Mouse (Mus musculus): ENCODE measurements around the gene Ncoa1. TPM values are rescaled to one million over a fixed set of nuclear protein-coding genes. Genes with fewer than 3 reads are reported as not detected.
"Not testable (repeated sequence)": the region's sequence is repeated elsewhere in the genome, so short reads cannot be mapped to it uniquely, and the experiment has no call there.

The Ncoa1 gene
- total and polyA plus RNA-seq, 3 experiments = 4.1 to 55.7 (median 12.6) TPM

- TF ChIP-seq GATA1 (IDR thresholded peaks at IDR 0.05; ENCODE audit: borderline replicate concordance, low read length) = no peak
- TF ChIP-seq GATA2 (IDR thresholded peaks at IDR 0.05; ENCODE audit: borderline replicate concordance, low read depth, low read length) = no peak
- no peak for TF ChIP-seq POLR2AphosphoS5 (IDR thresholded peaks at IDR 0.05; ENCODE audit: insufficient replicate concordance, low read depth, low read length)
- no peak for TF ChIP-seq TAL1 (conservative IDR thresholded peaks at IDR 0.05; ENCODE audit: low read depth, low read length)
- TF ChIP-seq CTCF (IDR thresholded peaks at IDR 0.05; ENCODE audit: low read depth, low read length) = no peak
- no peaks in the 10 kb centered on the region for H3K36me3 ChIP-seq (replicated peaks)
- H3K9me3 ChIP-seq (replicated peaks) = no peaks in the 10 kb centered on the region
- no peak for ATAC-seq (ENCODE audit: extremely low read depth, insufficient number of reproducible peaks, low FRiP score, poor library complexity, severe bottlenecking)
- no peak overlapping the region for H3K4me3 ChIP-seq (ENCODE audit: low read depth, low read length)
- peaks cover 3% of the 10 kb centered on the region; the same call in 1 of the 2 replicates for H3K4me1 ChIP-seq (ENCODE audit: insufficient read depth, low read depth, low read length)
- H3K27me3 ChIP-seq (ENCODE audit: insufficient read depth, low read length) = no peaks in the 10 kb centered on the region; the same call in 1 of the 2 replicates
- no peak for DNase-seq (ENCODE audit: low spot score)
Measured at GRCm38 (mm10) chr12:4379298-4379957, 97.6 kb downstream of the Ncoa1 start.

DNA sequence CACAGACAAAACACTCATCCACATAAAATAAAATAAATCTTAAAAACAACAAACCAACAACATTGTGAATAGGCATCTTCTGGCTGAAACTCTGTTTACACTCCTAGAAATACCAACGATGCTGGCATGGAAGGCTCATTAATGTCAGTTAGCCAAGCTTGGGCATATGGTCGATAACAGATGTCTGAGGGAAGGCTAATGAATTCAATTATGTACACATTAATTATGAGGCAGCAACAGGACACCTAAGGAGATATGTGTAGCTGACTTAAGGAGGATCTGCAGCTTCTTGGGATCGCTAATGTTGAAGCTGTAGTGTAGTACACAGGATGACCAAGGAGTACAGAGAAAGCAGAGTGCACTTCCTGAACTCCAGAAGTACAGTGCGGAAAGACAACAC lies 100.5 kb downstream of the Ncoa1 start:
- TF ChIP-seq TAL1 (conservative IDR thresholded peaks at IDR 0.05; ENCODE audit: low read depth, low read length) (no peak), GATA2 (IDR thresholded peaks at IDR 0.05; ENCODE audit: borderline replicate concordance, low read depth, low read length) (no peak), GATA1 (IDR thresholded peaks at IDR 0.05; ENCODE audit: borderline replicate concordance, low read length) (no peak), CTCF (IDR thresholded peaks at IDR 0.05; ENCODE audit: low read depth, low read length) (no peak), POLR2AphosphoS5 (IDR thresholded peaks at IDR 0.05; ENCODE audit: insufficient replicate concordance, low read depth, low read length) (no peak)
- no peaks in the 10 kb centered on the region; the same call in 1 of the 2 replicates for H3K27me3 ChIP-seq (ENCODE audit: insufficient read depth, low read length)
- ATAC-seq (ENCODE audit: extremely low read depth, insufficient number of reproducible peaks, low FRiP score, poor library complexity, severe bottlenecking) = no peak
- H3K4me3 ChIP-seq (ENCODE audit: low read depth, low read length) = no peak overlapping the region
- no peak for DNase-seq (ENCODE audit: low spot score)
- no peaks in the 10 kb centered on the region for H3K9me3 ChIP-seq (replicated peaks)
- no peaks in the 10 kb centered on the region for H3K36me3 ChIP-seq (replicated peaks)
- peaks cover 7% of the 10 kb centered on the region; the same call in 1 of the 2 replicates for H3K4me1 ChIP-seq (ENCODE audit: insufficient read depth, low read depth, low read length)

- no peak overlapping the region for H3K4me3 ChIP-seq (ENCODE audit: low read depth, low read length)
Measured at GRCm38 (mm10) chr12:4374816-4375493, 102.0 kb downstream of the Ncoa1 start.

DNA sequence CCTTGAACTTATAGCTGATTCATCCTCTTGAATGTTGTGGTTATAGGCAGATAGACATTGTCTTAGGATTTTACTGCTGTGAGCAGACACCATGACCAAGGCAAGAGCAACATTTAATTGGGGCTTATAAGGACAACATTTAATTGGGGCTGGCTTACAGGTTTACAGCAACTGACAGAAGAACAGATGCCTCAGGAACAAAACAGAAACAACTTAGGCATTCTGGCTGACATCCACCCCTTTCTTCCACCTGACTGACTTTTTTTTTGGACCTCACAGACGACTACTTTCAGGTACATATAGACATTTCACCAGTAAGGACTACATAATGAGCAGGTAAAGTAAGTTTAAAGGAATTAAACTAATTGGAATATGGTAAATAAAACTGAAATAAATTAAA lies 105.6 kb downstream of the Ncoa1 start:
- Histone ChIP-seq H3K9me3 (replicated peaks) (no peaks in the 10 kb centered on the region), H3K27me3 (ENCODE audit: insufficient read depth, low read length) (no peaks in the 10 kb centered on the region), H3K4me3 (ENCODE audit: low read depth, low read length) (no peak overlapping the region), H3K4me1 (ENCODE audit: insufficient read depth, low read depth, low read length) (0 out of 2 replicates have a peak, but pooled peaks cover 4% of the 10 kb centered on the region), H3K36me3 (replicated peaks) (no peaks in the 10 kb centered on the region)
- DNase-seq (ENCODE audit: low spot score) (no peak), ATAC-seq (ENCODE audit: extremely low read depth, insufficient number of reproducible peaks, low FRiP score, poor library complexity, severe bottlenecking) (no peak)
- TF ChIP-seq GATA2 (IDR thresholded peaks at IDR 0.05; ENCODE audit: borderline replicate concordance, low read depth, low read length) = no peak
- TF ChIP-seq GATA1 (IDR thresholded peaks at IDR 0.05; ENCODE audit: borderline replicate concordance, low read length) = no peak
- no peak for TF ChIP-seq CTCF (IDR thresholded peaks at IDR 0.05; ENCODE audit: low read depth, low read length)
- TF ChIP-seq POLR2AphosphoS5 (IDR thresholded peaks at IDR 0.05; ENCODE audit: insufficient replicate concordance, low read depth, low read length) = no peak
- TF ChIP-seq TAL1 (conservative IDR thresholded peaks at IDR 0.05; ENCODE audit: low read depth, low read length) = no peak

More at GRCm38 (mm10) chr12:4374816-4375493, 102.0 kb downstream of the Ncoa1 start:
- DNase-seq (ENCODE audit: low spot score) (no peak), ATAC-seq (ENCODE audit: extremely low read depth, insufficient number of reproducible peaks, low FRiP score, poor library complexity, severe bottlenecking) (no peak)
- Histone ChIP-seq H3K9me3 (replicated peaks) (no peaks in the 10 kb centered on the region), H3K4me1 (ENCODE audit: insufficient read depth, low read depth, low read length) (peaks cover 7% of the 10 kb centered on the region; the same call in 1 of the 2 replicates), H3K27me3 (ENCODE audit: insufficient read depth, low read length) (no peaks in the 10 kb centered on the region; the same call in 1 of the 2 replicates), H3K36me3 (replicated peaks) (no peaks in the 10 kb centered on the region)
- TF ChIP-seq POLR2AphosphoS5 (IDR thresholded peaks at IDR 0.05; ENCODE audit: insufficient replicate concordance, low read depth, low read length) (no peak), GATA2 (IDR thresholded peaks at IDR 0.05; ENCODE audit: borderline replicate concordance, low read depth, low read length) (no peak), GATA1 (IDR thresholded peaks at IDR 0.05; ENCODE audit: borderline replicate concordance, low read length) (no peak)

- no peaks in the 10 kb centered on the region for H3K27me3 ChIP-seq (ENCODE audit: insufficient read depth, low read length)
- DNase-seq (ENCODE audit: low spot score) = no peak
- TF ChIP-seq CTCF (IDR thresholded peaks at IDR 0.05; ENCODE audit: low read depth, low read length) (no peak), TAL1 (conservative IDR thresholded peaks at IDR 0.05; ENCODE audit: low read depth, low read length) (no peak), GATA1 (IDR thresholded peaks at IDR 0.05; ENCODE audit: borderline replicate concordance, low read length) (no peak), POLR2AphosphoS5 (IDR thresholded peaks at IDR 0.05; ENCODE audit: insufficient replicate concordance, low read depth, low read length) (no peak), GATA2 (IDR thresholded peaks at IDR 0.05; ENCODE audit: borderline replicate concordance, low read depth, low read length) (no peak)
- no peaks in the 10 kb centered on the region for H3K9me3 ChIP-seq (replicated peaks)
- no peaks in the 10 kb centered on the region for H3K36me3 ChIP-seq (replicated peaks)
- H3K4me3 ChIP-seq (ENCODE audit: low read depth, low read length) = no peak overlapping the region
- no peak for ATAC-seq (ENCODE audit: extremely low read depth, insufficient number of reproducible peaks, low FRiP score, poor library complexity, severe bottlenecking)
- 0 out of 2 replicates have a peak, but pooled peaks cover 3% of the 10 kb centered on the region for H3K4me1 ChIP-seq (ENCODE audit: insufficient read depth, low read depth, low read length)
Measured at GRCm38 (mm10) chr12:4365951-4366350, 111.0 kb downstream of the Ncoa1 start.

DNA sequence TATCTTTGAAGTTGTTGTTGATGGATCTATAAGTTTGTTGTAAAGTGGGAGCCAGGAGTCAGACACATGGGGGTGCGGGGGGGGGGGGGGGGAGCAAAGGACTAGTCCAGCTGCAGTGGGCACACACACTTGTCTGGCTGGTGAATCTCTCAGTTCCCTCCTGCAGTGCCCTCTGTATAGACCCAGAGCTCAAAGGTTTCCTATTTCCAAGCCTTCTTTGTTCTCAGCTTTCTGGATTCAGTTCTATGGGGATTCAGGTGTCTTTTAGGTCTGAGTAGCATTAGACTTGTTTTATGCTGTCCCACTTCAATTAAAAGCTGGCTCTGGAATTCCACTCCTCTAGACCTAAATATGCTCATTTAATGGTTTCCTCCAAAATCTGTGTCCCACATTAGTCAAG lies 117.5 kb downstream of the Ncoa1 start:
- no peaks in the 10 kb centered on the region for H3K27me3 ChIP-seq (ENCODE audit: insufficient read depth, low read length)
- TF ChIP-seq GATA2 (IDR thresholded peaks at IDR 0.05; ENCODE audit: borderline replicate concordance, low read depth, low read length) = no peak
- no peak for TF ChIP-seq GATA1 (IDR thresholded peaks at IDR 0.05; ENCODE audit: borderline replicate concordance, low read length)
- TF ChIP-seq CTCF (IDR thresholded peaks at IDR 0.05; ENCODE audit: low read depth, low read length) = no peak
- TF ChIP-seq TAL1 (conservative IDR thresholded peaks at IDR 0.05; ENCODE audit: low read depth, low read length) = no peak
- TF ChIP-seq POLR2AphosphoS5 (IDR thresholded peaks at IDR 0.05; ENCODE audit: insufficient replicate concordance, low read depth, low read length) = no peak
- H3K9me3 ChIP-seq (replicated peaks) = no peaks in the 10 kb centered on the region
- H3K4me1 ChIP-seq (ENCODE audit: insufficient read depth, low read depth, low read length) = peaks cover 4% of the 10 kb centered on the region
- DNase-seq (ENCODE audit: low spot score) (no peak), ATAC-seq (ENCODE audit: extremely low read depth, insufficient number of reproducible peaks, low FRiP score, poor library complexity, severe bottlenecking) (no peak)
- no peaks in the 10 kb centered on the region for H3K36me3 ChIP-seq (replicated peaks)
- no peak overlapping the region for H3K4me3 ChIP-seq (ENCODE audit: low read depth, low read length)

- H3K36me3 ChIP-seq (replicated peaks); DNase-seq (ENCODE audit: low spot score); ATAC-seq (ENCODE audit: extremely low read depth, insufficient number of reproducible peaks, low FRiP score, poor library complexity, severe bottlenecking); H3K27me3 ChIP-seq (ENCODE audit: insufficient read depth, low read length); H3K4me1 ChIP-seq (ENCODE audit: insufficient read depth, low read depth, low read length); H3K9me3 ChIP-seq (replicated peaks); H3K4me3 ChIP-seq (ENCODE audit: low read depth, low read length): not testable (repeated sequence)
Measured at GRCm38 (mm10) chr12:4358653-4359052, 118.3 kb downstream of the Ncoa1 start.

Measured in G1E (cell line).